Mouse (Mus musculus) G1E (cell line): ENCODE data around the gene B4galt5.

ENCODE experiments used
- CTCF ChIP-seq: IDR thresholded peaks from 2 replicates; pipeline ENCODE4 v1.5.1; 2012; ENCODE audit warnings: low read depth, low read length, inconsistent platforms, mixed read lengths
- GATA2 ChIP-seq: IDR thresholded peaks from 2 replicates; pipeline ENCODE4 v1.6.1; 2012; ENCODE audit warnings: low read depth, low read length, inconsistent platforms, borderline replicate concordance

DNA sequence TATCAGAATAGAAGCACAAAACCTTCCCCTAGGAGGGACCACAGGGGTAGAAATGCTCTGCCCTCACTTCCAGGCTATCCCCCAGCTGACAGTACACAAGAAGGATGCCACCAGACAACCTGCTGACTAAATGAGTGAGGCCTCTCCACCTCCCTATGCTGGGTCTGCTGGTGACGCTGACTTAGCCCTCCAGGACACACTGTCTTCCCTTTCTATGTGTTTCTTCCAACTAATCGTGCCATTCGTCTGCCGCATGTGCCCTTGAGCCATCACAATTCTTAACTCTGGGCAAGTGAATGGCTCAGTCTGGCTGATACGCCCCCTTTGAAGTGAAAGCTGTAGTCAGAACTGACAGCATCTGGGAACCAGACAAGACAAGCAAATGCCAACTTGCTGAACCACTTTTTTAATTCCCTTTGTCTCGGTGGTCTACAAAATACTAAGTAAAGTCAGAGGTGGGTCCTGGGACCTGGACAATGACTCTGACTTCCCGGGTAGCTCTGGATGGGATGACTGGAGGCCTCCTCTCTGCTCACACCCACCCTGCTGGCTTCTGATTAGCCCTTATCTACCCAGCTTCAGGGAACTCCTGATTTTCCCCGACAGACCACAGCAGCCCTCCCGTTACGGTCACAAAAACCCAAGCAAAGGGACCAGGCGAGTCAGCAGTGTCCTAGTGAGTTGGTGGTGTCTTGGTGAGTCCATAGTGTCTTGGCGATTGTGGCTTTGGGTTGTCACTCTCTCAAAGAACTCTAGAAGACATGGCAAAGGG is 5.4 kb downstream of the B4galt5 start:
- TF ChIP-seq CTCF = no peak
- no peak for TF ChIP-seq GATA2
